Mouse (Mus musculus) stomach, postnatal 0 days (tissue): ENCODE measurements around the gene Apol7c. TPM values are rescaled to one million over a fixed set of nuclear protein-coding genes. Genes with fewer than 3 reads are reported as not detected.

ENCODE experiments used
- polyA plus RNA-seq: library from polyadenylated mRNA; unstranded; fragments of >200 nt; fragmentation: Nextera tagmentation; extraction: Ambion mirVana; gene quantifications from 2 replicates; pipeline ENCODE4 v1.2.1, GENCODE M21; 2015

Gene Apol7c
- polyA plus RNA-seq, 1 experiment from 2014 or later, result 0.34 TPM

Other genes starting within 250 kb of the Apol7c start
- 23.2 and 24.4 TPM in 2 replicates for gene Rbfox2, start 226.3 kb downstream of the Apol7c start, polyA plus RNA-seq
- gene Apol7a, start 134.2 kb downstream of the Apol7c start, polyA plus RNA-seq, result 12.7 and 14.5 TPM in 2 replicates
- 2.3 and 3.1 TPM in 2 replicates for gene Apol9a, start 122.2 kb downstream of the Apol7c start, polyA plus RNA-seq
- 0.15 TPM in 1 of 2 replicates, not detected in the other for gene Apol7b, start 85.8 kb downstream of the Apol7c start, polyA plus RNA-seq
- gene Apol10a, start 56.3 kb downstream of the Apol7c start, polyA plus RNA-seq, result not detected in 2 replicates
- gene Apol11a, start 25.0 kb downstream of the Apol7c start, polyA plus RNA-seq, result not detected in 2 replicates
- gene 1700025B11Rik, start 28.6 kb upstream of the Apol7c start, polyA plus RNA-seq, result not detected in 2 replicates
- 0.38 and 0.50 TPM in 2 replicates for gene Apol10b, start 62.8 kb upstream of the Apol7c start, polyA plus RNA-seq
- gene Gm36245, start 65.9 kb upstream of the Apol7c start, polyA plus RNA-seq, result not detected in 2 replicates
- gene Apol11b, start 110.0 kb upstream of the Apol7c start, polyA plus RNA-seq, result 0.05 and 0.08 TPM in 2 replicates
- 0.10 TPM in 1 of 2 replicates, not detected in the other for gene Apol7e, start 165.5 kb upstream of the Apol7c start, polyA plus RNA-seq
- gene Apol9b, start 195.7 kb upstream of the Apol7c start, polyA plus RNA-seq, result 0.33 and 0.45 TPM in 2 replicates
- 0.05 and 0.10 TPM in 2 replicates for gene Apol8, start 223.7 kb upstream of the Apol7c start, polyA plus RNA-seq